Mouse (Mus musculus) right cerebral cortex, postnatal 10 days (tissue): ENCODE measurements around the gene Hoxb1.

Experiments
- DNase-seq, 2 experiments: peaks; one replicate each; pipeline ENCODE4 v3.0.0; 2021; ENCODE audit warnings: low spot score in 2 of 2

Hoxb1 gene

GRCm38 (mm10) chr11:96334002-96334364 lies 31.6 kb upstream of the Hoxb1 start:
- no peak for DNase-seq

GRCm38 (mm10) chr11:96334998-96335397 lies 30.6 kb upstream of the Hoxb1 start:
- no peak for DNase-seq

DNA sequence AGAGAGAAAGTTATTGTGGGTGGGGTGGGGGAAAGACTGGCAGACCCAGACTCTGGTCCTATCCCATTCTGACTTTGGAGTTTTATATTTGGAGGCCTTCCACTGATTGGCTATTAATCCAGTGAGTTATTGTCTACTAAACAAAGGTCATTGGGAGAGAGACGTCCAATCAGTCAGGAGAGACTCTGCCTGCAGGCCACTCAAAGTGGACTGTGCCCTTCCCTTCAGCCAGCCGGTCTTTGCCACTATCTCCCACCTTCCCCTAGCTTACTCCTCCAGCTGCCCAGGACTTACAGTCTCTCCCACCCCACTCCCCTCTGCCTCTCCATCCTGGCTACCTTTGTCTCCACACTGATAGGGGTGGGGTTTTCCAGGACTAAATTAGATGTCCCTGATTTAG lies 29.0 kb upstream of the Hoxb1 start:
- DNase-seq, result no peak

- DNase-seq, result no peak
Measured at GRCm38 (mm10) chr11:96337026-96337425, 28.5 kb upstream of the Hoxb1 start.

- DNase-seq, result no peak
Measured at GRCm38 (mm10) chr11:96338957-96339855, 26.3 kb upstream of the Hoxb1 start.

- no peak for DNase-seq
Measured at GRCm38 (mm10) chr11:96340698-96341365, 24.7 kb upstream of the Hoxb1 start.

GRCm38 (mm10) chr11:96341701-96342575 lies 23.6 kb upstream of the Hoxb1 start:
- no peak for DNase-seq

- DNase-seq, result no peak
Measured at GRCm38 (mm10) chr11:96342576-96342930, 23.0 kb upstream of the Hoxb1 start.

GRCm38 (mm10) chr11:96343206-96343745 lies 22.3 kb upstream of the Hoxb1 start:
- DNase-seq, result no peak

- DNase-seq, result no peak
Measured at GRCm38 (mm10) chr11:96344061-96344877, 21.3 kb upstream of the Hoxb1 start.

GRCm38 (mm10) chr11:96344878-96345159 lies 20.7 kb upstream of the Hoxb1 start:
- DNase-seq, result no peak

- no peak for DNase-seq
Measured at GRCm38 (mm10) chr11:96345220-96345892, 20.2 kb upstream of the Hoxb1 start.

GRCm38 (mm10) chr11:96345893-96346806 lies 19.4 kb upstream of the Hoxb1 start:
- no peak for DNase-seq

DNA sequence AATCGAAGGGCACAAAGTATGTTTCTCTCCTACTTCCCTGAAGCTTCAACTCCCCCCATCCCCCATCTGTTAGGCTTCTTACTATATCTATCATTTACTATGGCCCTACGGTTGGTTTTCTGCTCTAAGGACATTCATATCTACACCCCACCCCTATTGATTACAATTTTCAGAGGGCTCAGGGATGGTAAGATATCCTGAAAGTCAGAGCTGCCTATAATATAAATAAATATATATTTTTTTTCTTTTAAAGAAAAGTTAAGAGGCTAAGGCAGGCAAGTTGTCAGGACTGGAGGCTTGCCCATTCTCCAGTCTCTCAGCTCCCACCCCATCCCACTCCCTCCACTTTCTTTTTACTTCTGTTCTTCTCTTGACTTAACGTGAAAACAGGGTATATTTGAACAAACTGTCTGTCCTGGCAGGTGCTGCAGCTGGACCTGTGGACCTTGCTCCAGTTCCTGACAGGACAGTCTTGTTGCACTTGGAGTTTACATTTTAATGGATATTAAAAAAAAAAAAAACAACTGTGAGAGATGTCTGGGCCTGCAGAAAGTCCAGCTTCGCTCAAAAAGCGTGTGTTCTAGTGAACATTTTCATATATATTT lies 18.5 kb upstream of the Hoxb1 start:
- no peak for DNase-seq

GRCm38 (mm10) chr11:96347717-96348116 lies 17.8 kb upstream of the Hoxb1 start:
- DNase-seq, result no peak

GRCm38 (mm10) chr11:96348141-96348928 lies 17.2 kb upstream of the Hoxb1 start:
- no peak for DNase-seq

- no peak for DNase-seq
Measured at GRCm38 (mm10) chr11:96348988-96349387, 16.6 kb upstream of the Hoxb1 start.
